Mouse (Mus musculus): ENCODE measurements around the gene Phex.

The Phex gene

DNA sequence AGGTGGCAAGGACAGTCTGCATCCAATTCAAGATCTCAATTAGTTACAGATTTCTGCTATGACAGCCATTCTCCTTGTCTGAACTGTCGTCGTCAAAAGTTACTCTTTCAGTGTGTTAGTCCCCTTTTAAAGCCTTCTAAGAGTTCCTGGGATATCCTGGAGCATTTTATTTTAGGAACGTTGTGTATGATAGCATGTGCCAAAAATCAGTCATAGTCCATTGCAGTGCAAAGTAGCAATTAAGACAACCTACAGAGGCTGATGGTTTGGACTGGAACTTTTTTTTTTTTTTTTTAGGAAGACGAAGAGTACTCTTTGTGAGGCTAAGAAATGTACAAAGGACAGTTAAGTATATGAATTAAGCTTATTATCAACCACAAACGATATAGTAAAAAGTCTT, at the start of gene Phex:
TSS of gene Phex (minus strand) at position 101 of the 400 bp plus-strand sequence.
- DNase-seq (ENCODE audit: low read depth, low spot score) = no peak

DNA sequence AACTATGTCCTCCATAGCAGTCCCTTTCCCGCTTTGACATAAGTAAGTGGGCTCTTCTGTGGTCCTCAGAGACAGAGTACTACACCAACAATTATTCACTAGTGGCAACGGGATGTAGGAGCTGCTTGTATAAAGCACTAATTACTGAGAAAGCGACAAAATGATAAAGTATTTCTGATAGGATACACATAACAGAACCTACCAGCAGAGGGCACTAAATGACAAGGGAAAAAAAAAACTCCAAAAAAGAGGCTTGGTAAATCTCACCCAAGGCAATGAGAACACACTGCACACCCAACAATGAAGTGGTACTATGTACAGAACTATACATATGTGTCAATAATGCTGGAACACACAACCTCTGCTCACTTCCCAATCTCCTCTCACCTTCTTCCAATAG, 47.6 kb upstream of the Phex start:
- peak; percentile 17 for DNase-seq (ENCODE audit: low read depth, low spot score)

DNA sequence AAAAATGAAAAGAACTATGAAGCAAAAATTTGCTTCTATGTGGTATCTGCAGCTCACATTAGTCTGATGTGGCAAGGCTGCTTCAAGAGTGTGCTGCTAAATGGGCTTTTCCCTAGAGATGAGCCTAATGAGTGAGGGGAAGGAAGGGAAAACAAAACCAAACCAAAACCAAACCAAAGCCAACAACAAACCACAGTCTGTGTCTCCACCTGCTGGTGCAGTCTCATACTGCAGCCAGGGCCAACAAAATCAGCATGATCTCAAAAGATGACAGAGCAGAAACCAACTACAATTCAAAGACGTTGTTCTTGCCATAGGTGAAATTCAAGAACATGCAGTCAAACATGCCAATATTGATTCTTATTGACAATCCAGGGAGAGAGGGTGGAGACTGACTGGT, 39.3 kb upstream of the Phex start:
- DNase-seq (ENCODE audit: low read depth, low spot score) = peak; percentile 63

DNA sequence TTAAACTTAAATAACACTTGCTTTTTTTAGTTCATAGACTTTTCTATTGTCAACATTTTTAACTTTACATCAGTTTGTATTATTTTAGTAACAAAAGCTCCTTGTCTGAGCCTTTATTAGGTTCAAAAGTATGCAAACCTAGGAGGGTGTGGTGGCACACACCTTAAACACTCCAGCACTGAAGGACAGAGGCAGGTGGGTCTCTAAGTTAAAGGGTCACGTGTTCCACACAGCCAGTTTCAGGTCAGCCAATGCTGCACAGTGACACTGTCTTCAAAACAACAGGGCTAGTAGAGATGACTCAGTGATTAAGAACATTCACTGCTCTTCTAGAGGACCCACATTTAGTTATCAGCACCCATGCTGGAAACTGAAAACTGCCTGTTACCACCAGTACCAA, 33.9 kb upstream of the Phex start:
- peak; percentile 23 for DNase-seq (ENCODE audit: low read depth, low spot score)

DNA sequence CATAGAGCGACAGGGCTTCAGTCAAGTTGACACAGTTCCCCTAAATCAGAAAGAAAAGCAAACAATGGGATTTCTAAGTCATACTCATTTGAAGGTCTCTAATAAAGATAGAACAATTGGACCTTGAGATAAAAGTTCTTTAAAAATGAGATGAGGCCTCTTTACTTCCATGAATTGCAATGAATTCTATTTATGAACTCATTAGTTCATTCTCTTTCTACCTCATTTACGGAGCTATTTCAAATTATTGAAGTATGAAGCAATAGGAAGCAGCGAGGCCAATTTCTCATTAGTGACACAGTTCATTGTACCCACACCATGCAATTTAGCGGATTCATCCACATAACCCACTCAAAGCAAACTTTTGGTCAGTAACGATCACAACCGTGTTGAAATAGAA, 32.3 kb upstream of the Phex start:
- no peak for DNase-seq (ENCODE audit: low read depth, low spot score)

DNA sequence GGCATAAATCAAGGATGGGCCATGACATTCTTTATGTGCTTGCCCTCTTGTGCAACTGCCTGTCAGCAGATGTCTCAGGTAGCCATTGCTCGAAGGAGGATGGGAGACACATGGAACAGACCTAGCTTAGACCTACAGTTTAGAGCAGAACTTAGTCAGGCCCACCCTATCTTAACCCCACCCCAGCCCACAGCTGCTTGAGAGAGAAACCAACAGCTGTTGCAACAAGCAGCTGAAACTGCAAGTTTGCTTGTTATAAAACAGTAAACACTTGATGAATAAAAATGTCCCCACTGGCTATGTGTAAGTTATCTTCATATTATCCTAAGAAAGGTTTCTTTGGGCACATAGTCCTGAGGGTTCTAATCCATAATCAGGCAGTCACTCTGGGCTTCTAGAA, 19.7 kb upstream of the Phex start:
- no peak for DNase-seq (ENCODE audit: low read depth, low spot score)

DNA sequence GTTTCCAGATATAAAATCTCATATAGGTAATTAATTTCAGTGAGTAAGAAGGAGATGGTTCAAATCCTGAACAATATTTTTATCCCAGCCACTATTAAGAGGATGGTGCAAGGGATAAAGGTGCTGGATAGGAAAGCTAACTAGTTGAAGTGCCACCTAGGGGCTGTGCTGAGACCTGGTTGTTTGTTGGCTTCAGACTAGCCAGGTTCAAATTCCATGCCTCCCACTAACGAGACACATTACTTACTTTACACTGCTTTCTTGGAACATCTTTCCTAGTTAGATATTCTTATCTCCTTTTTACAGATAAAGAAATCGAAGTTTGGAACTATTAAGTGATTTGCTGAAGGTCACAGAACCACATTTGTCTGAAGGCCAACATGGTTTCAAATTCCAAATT, 4.3 kb upstream of the Phex start:
- DNase-seq (ENCODE audit: low read depth, low spot score) = no peak

DNA sequence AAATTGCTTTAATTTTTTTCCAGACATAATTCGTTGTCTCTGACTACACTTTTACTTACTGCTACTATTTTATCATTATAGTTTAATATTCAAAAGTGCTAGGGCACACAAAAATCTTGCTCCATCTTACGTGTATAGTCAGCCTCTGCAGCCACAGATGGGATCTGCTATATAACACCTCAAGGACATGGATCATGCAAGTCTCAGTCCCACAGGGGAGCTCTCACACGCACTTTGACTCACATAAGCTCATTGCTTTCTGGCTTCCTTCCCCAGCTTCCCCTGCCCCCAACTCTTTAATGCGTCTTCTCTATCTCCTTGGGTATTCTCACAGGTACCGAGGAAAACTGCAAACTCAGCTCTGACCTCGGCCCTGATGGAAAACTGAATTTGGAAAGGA, 10.2 kb downstream of the Phex start:
- no peak for DNase-seq (ENCODE audit: low read depth, low spot score)

DNA sequence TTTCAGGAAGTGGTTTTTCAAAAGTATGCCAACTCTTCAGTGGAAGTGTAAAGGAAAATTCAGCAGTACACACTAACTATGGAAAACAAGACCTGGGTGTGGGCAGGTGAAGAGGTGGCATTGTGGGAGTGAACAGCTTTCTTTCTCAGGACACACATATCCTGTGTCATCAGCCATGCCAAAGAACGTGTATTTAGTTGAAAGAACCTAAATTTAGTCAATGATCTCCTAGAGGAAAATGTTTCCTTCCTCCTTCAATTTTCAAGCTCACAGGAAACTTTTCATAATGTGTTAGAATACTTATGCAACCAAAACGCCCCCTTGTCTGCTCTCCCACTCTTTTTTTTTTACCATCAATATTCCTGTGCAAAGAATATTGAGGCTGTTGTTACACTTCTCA, 23.9 kb downstream of the Phex start:
- DNase-seq (ENCODE audit: low read depth, low spot score) = no peak

DNA sequence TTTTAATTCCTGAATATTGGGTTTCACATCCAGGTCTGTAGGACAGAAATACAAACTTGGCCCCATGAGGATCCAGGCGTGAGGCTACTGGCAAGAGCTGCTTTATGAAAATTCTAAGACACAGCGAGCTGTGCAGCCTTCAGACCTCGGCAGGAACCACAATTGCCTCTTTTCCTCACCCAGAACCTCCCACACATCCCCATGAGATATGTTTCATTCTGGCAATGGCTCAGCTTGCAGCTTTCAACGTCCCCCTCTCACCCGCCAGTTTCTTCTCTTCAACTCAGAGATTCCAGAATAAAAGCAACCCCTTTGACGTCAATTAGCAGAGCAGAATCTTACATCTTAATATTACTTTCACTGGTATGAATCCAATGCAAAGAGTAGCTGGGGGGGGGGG, 25.0 kb downstream of the Phex start:
- DNase-seq (ENCODE audit: low read depth, low spot score) = no peak

DNA sequence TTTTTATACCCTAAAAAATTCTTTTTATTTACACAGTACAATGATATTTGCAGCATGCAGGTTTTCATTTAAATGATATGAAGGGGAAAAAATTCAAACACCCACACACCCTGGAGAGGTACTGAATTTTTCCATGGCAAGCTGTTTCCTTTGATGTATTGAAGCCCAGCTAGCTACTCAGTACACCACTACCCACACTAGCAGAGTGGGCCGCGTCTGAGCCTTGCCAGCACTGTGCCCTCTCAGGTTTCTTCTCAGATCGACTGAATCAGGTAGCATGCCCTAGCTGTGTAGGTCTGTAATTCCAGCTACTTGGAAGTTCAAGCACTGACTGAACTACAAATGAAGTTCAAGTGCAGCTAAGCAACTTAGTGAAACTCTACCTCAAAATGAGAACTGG, 26.7 kb downstream of the Phex start:
- DNase-seq (ENCODE audit: low read depth, low spot score) = no peak

DNA sequence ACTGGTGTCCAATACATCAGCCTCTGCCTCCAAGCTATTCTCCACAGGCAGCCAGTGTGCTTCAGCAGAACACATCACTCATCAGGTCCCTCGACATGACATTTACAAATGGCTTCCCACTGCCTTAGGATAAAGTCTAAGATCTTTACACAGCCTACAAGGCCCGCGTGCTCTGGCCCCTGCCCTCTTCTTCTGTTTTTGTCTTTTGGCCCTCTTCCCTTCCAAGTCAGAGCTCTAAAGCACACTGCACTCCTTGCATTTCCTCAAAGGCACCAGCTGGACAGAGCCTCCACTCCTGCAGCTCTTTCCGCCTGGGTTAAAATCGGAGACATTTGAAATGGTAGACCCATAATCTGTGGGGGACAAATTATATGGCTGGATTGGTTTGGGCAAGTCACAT, 28.1 kb downstream of the Phex start:
- no peak for DNase-seq (ENCODE audit: low read depth, low spot score)

DNA sequence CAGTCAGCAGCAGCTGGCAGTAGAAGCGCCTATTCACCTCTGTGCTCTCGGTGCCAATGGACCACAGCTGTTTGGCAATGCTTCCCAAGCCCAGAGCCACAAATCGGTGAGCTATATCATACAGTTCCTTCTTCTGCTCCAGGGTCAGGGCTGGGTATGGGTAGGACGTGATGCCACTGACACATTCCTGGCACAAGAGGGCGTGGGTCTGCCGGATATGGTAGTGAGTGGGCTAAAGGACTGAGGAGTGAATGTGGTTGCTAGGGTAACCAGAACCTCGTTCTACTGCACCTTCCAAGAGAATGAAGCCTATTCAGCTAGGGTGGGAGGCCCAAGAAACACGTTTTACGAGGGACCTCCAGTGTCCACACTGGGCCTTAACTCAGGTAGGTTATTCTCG, 36.3 kb downstream of the Phex start:
- DNase-seq (ENCODE audit: low read depth, low spot score) = peak; percentile 71

DNA sequence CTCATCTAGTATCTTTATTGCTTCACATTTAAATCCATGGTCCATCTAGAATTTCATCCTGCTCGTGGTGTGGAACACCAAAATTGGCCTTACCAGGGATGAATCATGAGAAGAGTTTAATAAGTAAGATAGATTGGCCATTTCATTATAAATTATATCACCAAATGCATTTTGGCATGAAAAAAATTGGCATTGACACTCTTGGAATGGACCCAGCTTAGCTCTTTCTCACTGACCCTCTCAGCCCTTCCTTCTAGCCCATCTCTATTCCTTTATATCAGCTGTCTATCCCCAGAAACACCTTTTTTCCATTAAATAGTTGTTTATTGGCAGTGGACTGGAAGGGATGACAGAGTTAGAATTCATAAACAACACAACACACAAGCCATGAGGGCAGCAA, 37.7 kb downstream of the Phex start:
- DNase-seq (ENCODE audit: low read depth, low spot score) = no peak

DNA sequence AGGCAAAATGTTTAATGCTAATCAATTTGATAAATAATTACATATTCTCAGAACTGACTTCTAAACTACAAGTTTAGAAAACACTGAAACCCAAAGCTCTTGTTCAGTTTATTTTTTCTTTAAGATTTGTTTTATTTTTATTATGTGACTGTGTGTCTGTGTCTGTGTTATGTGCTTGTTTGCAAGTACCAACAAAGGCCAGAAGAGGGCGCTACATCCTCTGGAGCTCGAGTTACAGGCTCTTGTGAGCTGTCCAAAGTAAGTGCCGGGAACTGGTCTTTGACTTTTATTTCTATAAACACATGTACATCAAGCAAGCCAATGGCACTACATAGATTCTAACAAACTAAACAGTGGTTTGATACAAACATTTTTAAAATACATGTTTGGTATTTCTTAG, 41.2 kb downstream of the Phex start:
- DNase-seq (ENCODE audit: low read depth, low spot score) = peak; percentile 57

DNA sequence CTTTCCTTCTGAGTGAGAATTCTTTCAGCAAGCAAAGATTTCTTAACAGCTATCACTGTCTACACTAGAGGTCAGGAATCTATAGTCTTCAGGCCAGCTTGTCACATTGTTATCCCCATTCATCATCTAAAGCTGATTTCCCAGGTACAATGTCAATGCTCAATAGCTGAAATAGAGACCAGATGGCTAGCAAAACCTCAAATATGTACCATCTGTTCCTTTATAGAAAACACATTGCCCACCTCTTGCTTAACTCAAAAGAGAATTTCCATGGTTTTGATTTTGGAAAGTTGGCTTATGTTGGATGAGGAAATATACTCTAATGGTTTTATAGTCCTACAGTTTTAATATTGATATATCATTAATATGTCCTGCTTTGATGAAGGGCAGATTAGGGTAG, 45.9 kb downstream of the Phex start:
- DNase-seq (ENCODE audit: low read depth, low spot score) = no peak

DNA sequence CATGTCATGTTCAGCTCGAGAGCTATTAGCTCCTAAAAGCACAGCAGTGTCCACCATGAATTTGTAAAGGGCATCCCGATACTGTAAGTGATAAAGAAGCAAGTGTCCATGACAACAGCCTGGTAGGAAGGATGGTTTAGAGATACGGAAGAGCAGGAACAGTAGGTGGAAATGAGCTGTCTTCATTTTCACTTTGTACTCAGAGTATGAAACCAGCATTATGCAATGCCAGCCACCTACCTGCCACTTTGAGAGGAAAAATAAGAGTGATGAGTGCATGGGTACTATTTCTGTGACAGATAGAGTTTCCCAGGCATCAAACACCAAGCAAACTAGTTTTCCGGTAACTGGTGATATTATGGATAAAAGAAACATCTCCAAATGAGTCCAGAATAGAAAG, 59.6 kb downstream of the Phex start:
- no peak for DNase-seq (ENCODE audit: low read depth, low spot score)

DNA sequence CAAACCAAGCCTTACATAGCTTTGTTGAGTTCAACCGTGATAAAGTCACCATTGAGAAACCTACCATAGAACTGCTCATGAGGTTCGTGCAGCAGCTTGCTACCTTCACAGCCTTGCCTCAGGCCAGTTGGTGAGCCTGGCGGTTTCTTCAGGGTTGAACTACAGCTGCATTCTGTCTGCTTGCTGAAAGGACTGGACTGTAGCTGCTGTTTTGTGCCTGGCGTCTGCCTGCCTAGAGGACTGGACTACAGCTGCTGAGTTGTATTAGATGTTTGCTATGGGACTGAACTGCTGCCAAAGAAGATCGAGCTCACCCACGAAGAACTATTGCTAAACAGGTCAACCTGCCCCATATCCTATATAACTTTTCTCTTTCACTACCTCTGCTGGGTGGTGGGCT, 68.9 kb downstream of the Phex start:
- DNase-seq (ENCODE audit: low read depth, low spot score) = no peak

DNA sequence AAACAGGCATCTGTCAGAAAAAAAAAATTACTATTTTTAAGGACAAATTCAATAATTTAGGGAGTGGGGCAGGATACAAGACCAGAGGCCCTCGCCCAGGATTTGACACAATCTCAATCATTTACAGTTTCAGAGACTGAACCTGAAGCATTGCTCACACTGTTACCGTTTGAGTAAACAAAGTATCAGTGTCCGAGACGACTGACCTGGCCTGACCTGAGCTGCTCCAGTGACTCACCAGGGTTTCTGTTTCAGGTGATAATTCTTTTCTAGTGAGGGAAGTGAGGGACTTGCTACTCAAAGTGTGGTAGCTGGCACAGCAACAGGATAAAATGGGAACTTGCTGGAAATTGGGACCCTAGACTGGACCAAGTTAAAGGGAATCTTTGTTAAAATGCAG, 80.4 kb downstream of the Phex start:
- no peak for DNase-seq (ENCODE audit: low read depth, low spot score)

DNA sequence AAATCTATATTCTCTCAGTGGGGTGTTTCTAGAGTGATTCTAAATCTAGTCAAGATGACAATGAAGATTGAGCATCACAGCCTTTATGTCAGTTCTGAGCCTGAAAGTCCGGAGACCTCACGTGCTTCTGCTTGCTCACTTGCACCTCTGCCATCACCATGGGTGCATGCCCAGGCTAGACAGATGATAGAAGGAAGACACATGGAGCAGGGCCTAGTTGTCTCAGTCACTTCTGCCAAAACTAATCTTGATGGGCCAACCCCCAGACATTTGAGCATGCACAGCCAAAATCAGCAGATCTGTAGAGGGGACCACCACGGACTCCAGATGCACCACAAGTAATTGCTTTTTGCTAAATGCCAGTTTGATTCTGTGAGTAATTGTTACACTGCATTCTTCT, 85.3 kb downstream of the Phex start:
- no peak for DNase-seq (ENCODE audit: low read depth, low spot score)

DNA sequence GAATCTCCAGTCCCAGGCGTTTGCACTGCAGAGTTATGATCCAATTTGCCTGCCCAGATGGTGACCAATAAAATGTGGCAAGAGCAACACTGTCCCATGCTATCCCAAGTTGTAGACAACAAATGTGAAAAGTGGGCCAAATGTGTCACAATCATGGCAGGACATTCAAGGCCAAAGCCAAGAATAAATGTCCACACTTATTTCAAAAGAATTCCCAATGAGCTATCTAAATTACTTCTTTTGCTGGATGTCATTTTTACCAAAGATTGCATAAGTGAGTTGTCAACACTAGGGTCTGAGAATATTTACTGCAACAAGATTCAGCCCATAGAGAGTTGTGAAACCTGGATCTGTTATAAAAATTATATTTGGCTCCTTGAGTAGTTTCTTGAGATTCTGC, 86.7 kb downstream of the Phex start:
- DNase-seq (ENCODE audit: low read depth, low spot score) = no peak

DNA sequence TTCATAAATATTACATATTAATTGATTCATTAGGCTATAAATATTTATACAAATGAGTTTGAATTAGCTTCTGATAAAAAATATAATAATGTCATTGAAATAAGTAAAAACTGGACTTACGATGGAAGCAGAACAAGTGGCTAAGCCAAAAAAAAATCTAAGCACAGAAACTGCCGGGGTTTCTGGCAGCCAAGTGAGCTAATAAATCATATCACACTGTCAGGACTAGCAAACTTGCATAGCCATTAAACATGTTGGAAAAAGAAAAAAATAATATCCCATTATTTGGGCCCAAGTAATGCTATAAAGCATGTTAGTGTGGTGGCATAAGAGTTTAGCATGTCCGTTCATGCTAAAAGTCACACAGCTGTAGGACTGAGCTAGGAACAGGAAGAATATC, 87.4 kb downstream of the Phex start:
- DNase-seq (ENCODE audit: low read depth, low spot score) = no peak

DNA sequence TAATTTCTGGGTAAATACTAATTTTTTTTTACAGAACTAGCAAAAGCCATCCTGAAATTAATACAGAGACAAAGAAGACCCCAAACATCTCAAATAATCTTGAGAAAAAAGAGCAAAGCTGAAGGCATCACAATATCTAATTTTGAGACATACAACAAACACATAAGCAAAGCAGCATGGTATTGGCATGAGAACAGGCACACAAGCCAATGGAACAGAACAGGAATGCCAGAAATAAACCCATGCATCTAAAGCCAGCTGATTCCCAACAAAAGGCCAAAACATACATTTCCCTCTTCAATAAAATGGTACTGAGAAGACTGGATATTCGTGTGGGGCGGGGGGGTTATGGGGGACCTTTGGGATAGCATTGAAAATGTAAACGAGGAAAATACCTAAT, 90.7 kb downstream of the Phex start:
- no peak for DNase-seq (ENCODE audit: low read depth, low spot score)

DNA sequence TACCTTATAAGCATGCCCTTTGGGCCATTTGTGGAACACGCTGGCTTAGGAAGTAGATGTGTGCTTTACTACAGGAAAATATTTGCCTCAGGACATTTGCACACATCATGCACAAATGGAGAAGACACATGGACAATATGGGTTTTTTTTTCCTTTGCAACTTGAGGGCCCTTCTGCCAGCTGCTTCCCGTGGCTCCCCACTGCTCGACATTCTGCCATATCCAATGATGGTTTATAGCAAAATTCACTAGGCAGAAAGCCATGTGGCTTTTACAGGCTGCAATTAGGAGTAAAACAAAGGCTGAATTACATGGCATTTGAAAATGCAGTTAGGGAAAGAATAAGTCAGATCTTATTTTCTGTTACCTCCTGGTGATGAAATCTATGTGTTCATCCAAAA, 104.8 kb downstream of the Phex start:
- no peak for DNase-seq (ENCODE audit: low read depth, low spot score)

DNA sequence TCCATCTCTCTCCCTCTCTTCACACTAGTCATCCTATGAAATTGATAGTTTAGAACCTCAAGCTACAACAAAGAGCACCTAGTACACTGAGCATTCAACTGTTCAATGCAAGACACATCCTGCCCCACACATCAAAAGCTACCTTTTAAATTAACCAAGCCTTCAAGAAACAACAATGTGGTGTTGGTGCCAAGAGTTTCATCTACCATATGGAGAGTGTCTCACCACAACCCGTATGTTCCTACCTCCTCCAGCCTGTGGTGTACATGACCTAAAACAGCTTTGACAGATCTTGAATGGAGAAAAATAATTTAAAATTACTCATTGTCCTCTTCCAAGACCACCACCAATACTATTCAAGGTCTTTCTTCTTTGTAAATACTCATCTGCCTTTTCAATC, 106.9 kb downstream of the Phex start:
- no peak for DNase-seq (ENCODE audit: low read depth, low spot score)

Measured in ZHBTc4 (cell line).